Mouse (Mus musculus) intestine, embryonic 16.5 days (tissue): ENCODE data around the gene Tnnt3. TPM values are rescaled to one million over a fixed set of nuclear protein-coding genes. Genes with fewer than 3 reads are reported as not detected.

Experiments
- ATAC-seq: fragments of 200-750 bp; cut with Nextera tagmentation; 2 replicates; pipeline ENCODE4 v1.8.0; 2017; ENCODE audit warnings: moderate TSS enrichment, moderate library complexity
- H3K27ac ChIP-seq: fragments of 300-500 bp; sonication (generic); 2 replicates; pipeline ENCODE4 v1.5.1; 2014; ENCODE audit warnings: mild to moderate bottlenecking, low read length
- H3K27me3 ChIP-seq: fragments of 300-500 bp; sonication (generic); replicated peaks from 2 replicates; pipeline ENCODE4 v1.6.1; 2014; ENCODE audit warnings: low read length, control low read depth, mixed read lengths; ENCODE audit not compliant: control insufficient read depth, insufficient read depth
- H3K36me3 ChIP-seq: fragments of 300-500 bp; sonication (generic); 2 replicates; pipeline ENCODE4 v1.6.1; 2014; ENCODE audit warnings: low read length, control low read depth; ENCODE audit not compliant: control insufficient read depth, insufficient read depth
- H3K4me1 ChIP-seq: fragments of 300-500 bp; sonication (generic); 2 replicates; pipeline ENCODE4 v1.6.1; 2014; ENCODE audit warnings: low read length, control low read depth, mixed read lengths; ENCODE audit not compliant: control insufficient read depth, insufficient read depth
- H3K4me2 ChIP-seq: fragments of 300-500 bp; sonication (generic); 2 replicates; pipeline ENCODE4 v1.6.1; 2014; ENCODE audit warnings: low read depth, low read length, control low read depth
- H3K4me3 ChIP-seq: fragments of 300-500 bp; sonication (generic); 2 replicates; pipeline ENCODE4 v1.5.1; 2014; ENCODE audit warnings: mild to moderate bottlenecking, low read length
- H3K9ac ChIP-seq: fragments of 300-500 bp; sonication (generic); 2 replicates; pipeline ENCODE4 v1.6.1; 2014; ENCODE audit warnings: low read depth, low read length
- H3K9me3 ChIP-seq: fragments of 300-500 bp; sonication (generic); 2 replicates; pipeline ENCODE4 v1.6.1; 2016; ENCODE audit warnings: low read length, control low read depth; ENCODE audit not compliant: control insufficient read depth
- WGBS: fragments of 180-500 bp; shearing (Covaris S2); extraction: QIAGEN DNeasy Blood & Tissue Kit; methylation state at CpG from one replicate; pipeline ENCODE4 v1.1.7; 2014; 5-methylcytosine and 5-hydroxymethylcytosine counted together
- polyA plus RNA-seq: library from polyadenylated mRNA; unstranded; fragments of >200 nt; fragmentation: Nextera tagmentation; extraction: Ambion mirVana; gene quantifications from 2 replicates; pipeline ENCODE4 v1.2.1, GENCODE M21; 2015

Tnnt3 gene
- polyA plus RNA-seq, 1 experiment from 2014 or later: 2.1 TPM

DNA sequence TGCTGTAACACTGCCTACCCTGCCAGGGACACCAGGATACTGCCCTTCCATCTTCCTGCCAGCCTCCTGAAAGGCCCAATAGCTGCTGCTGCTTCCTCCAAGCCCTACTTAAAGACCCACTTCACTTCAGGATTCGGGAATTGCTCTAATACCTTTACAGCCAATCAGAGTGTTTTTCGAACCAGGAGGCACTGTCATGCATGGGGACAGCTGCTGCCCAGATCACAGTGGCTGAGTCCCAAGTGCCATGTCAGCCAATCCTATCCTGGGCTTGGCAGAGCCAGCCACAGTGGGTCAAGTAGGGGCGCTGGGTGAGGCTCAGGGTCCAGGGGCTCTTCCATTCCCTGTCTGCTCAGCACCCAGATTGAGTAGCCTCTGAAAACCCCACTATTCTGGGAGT is 2.5 kb upstream of the Tnnt3 start:
- Histone ChIP-seq H3K36me3 (peaks cover 5% of the 10 kb centered on the region; the same call in 1 of the 2 replicates), H3K9me3 (no peaks in the 10 kb centered on the region), H3K4me1 (no peaks in the 10 kb centered on the region), H3K4me2 (no peak overlapping the region), H3K27ac (no peak overlapping the region), H3K9ac (no peak overlapping the region), H3K27me3 (no peaks in the 10 kb centered on the region), H3K4me3 (no peak overlapping the region)
- 88% methylated on average over 3 of the region's 3 CpGs for WGBS
- no peak for ATAC-seq

DNA sequence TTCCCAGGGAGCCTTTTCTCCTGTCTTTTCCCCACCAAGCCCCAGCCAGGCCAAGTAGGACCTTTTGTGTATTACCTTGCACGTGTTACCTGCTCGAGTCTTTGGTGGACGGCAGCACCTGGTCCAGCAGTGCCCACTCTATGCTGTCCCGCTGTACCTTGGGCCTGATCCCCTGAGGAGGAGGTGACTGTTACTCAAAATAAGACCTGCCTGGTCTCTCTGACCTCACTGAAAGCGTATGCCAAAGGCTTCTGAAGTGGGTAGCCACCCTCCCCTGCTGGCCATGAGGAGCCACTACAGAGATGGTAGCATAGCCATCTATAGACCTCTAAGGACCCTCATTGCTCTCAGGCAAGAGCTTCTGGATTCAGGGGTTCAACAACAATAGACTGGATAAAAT is 1.8 kb upstream of the Tnnt3 start:
- WGBS: 91% methylated on average over 5 of the region's 5 CpGs
- no peak overlapping the region for H3K27ac ChIP-seq
- no peaks in the 10 kb centered on the region for H3K4me1 ChIP-seq
- H3K4me2 ChIP-seq: no peak overlapping the region
- peaks cover 5% of the 10 kb centered on the region; the same call in 1 of the 2 replicates for H3K36me3 ChIP-seq
- no peaks in the 10 kb centered on the region for H3K9me3 ChIP-seq
- no peak overlapping the region for H3K4me3 ChIP-seq
- H3K27me3 ChIP-seq: no peaks in the 10 kb centered on the region
- no peak for ATAC-seq
- no peak overlapping the region for H3K9ac ChIP-seq

DNA sequence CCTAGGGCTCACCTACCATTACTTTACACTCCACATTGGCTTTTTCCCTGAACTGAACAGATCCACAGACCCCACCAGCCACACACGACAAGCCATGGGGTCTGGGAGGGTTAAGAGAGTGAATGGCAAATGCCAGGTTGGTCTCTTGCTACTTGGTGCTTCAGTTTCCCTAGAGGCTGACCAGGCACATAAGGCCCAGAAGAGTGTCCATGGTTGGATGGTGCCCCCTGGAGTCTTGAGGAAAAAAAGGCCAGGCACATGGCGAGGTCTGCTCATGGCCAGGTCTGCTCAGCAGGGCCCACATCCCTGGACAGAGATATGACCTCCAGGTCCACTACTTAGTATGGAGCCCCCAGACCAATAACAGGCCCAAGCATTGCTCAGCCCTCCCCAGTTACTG is 861 bp upstream of the Tnnt3 start:
- 87% methylated on average over 2 of the region's 2 CpGs for WGBS
- ATAC-seq: no peak
- H3K27me3 ChIP-seq: no peaks in the 10 kb centered on the region
- H3K4me1 ChIP-seq: no peaks in the 10 kb centered on the region
- peaks cover 5% of the 10 kb centered on the region; the same call in 1 of the 2 replicates for H3K36me3 ChIP-seq
- no peaks in the 10 kb centered on the region for H3K9me3 ChIP-seq
- no peak overlapping the region for H3K4me3 ChIP-seq
- no peak overlapping the region for H3K9ac ChIP-seq
- H3K4me2 ChIP-seq: no peak overlapping the region
- no peak overlapping the region for H3K27ac ChIP-seq

DNA sequence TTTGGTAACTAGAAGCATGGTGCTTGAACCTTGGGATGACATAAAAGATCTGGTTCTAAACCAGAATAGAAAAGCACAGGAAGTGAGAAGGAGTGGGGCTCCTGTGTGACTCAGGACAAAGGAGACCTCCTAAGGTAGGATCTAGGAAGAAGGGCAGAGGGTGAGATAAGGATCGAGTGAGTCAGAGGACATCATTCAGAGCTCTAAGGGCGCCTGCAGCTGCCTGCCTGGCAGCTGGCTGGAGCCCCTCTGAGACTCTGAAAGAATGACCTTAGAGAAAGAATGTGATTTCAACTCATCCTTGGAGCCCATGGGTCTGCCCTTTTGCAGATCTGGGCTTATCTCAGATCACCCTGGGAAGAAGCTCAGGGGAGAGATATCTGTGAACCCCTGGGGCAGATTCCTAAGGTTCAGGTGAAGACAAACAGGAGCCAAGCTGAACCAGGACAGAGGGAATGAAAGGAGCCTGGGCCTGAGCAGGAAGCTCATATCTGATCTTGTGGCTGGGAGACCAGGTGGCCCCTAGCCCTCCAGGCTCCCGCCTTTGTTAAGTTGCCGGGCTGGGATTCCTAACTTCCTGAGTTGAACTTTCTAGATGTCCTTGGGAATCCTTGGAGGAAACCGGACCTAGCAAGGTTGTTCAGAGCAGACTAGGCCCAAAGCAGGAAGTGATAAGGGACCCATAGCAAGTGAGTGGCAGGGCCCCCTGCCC is 530 bp downstream of the Tnnt3 start:
- no peak overlapping the region for H3K4me3 ChIP-seq
- H3K9me3 ChIP-seq: no peaks in the 10 kb centered on the region
- no peaks in the 10 kb centered on the region for H3K4me1 ChIP-seq
- WGBS: 64% methylated on average over 5 of the region's 5 CpGs
- H3K36me3 ChIP-seq: peaks cover 3% of the 10 kb centered on the region; the same call in 1 of the 2 replicates
- 0 out of 2 replicates have a peak overlapping the region, but pooled peaks have one; percentile 4 for H3K9ac ChIP-seq
- H3K4me2 ChIP-seq: no peak overlapping the region
- ATAC-seq: peak; percentile 35; the same call in 1 of the 2 replicates
- H3K27me3 ChIP-seq: no peaks in the 10 kb centered on the region
- no peak overlapping the region for H3K27ac ChIP-seq

DNA sequence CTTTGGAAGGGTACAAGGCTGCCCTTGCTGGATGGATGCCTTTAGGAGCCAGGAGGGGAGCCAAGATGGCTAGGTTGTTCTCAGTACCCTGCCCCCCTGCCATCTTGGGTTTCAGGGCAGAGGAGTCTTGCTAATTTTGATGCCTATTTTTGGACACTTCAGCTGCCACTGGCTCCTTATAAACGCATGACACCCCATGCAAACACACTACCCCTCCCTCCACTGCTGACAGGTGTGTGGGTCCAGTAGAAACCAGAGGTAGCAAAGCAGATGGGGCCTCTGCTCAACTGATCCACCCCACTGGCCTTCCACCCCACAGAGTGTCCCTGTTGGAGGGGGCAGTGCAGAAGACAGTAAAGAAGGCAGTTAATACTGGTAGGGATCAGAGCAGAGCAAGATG is 1.4 kb downstream of the Tnnt3 start:
- Histone ChIP-seq H3K4me1 (no peaks in the 10 kb centered on the region), H3K27me3 (no peaks in the 10 kb centered on the region), H3K9me3 (no peaks in the 10 kb centered on the region), H3K9ac (no peak overlapping the region), H3K4me3 (no peak overlapping the region), H3K36me3 (0 out of 2 replicates have a peak, but pooled peaks cover 2% of the 10 kb centered on the region), H3K4me2 (no peak overlapping the region), H3K27ac (no peak overlapping the region)
- WGBS: 82% methylated on average over 1 of the region's 1 CpGs
- ATAC-seq: no peak

DNA sequence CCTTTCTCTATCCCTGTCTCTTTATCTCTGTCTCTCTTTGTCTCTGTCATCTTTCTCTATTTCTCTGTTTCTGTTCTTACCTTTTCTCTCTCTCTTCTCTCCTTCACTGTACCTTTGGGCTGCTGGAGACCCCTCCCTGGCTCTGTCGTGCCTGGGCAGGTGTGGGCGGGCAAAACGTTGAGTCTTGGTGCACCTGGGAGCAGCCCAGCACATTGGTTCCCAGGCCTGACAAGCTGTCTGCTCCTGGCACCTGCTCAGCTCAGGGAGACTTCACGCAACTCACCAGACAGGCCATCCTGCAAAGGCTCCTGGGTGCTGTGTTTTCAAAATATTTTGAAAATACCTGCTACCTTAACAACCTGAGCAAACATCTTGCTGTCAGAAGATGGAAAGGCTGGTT is 4.6 kb downstream of the Tnnt3 start:
- Histone ChIP-seq H3K4me2 (no peak overlapping the region), H3K36me3 (no peaks in the 10 kb centered on the region), H3K9me3 (no peaks in the 10 kb centered on the region), H3K9ac (no peak overlapping the region), H3K27me3 (no peaks in the 10 kb centered on the region), H3K27ac (no peak overlapping the region), H3K4me3 (no peak overlapping the region), H3K4me1 (peaks cover 14% of the 10 kb centered on the region)
- 72% methylated on average over 4 of the region's 4 CpGs for whole genome bisulfite sequencing
- no peak for ATAC-seq

DNA sequence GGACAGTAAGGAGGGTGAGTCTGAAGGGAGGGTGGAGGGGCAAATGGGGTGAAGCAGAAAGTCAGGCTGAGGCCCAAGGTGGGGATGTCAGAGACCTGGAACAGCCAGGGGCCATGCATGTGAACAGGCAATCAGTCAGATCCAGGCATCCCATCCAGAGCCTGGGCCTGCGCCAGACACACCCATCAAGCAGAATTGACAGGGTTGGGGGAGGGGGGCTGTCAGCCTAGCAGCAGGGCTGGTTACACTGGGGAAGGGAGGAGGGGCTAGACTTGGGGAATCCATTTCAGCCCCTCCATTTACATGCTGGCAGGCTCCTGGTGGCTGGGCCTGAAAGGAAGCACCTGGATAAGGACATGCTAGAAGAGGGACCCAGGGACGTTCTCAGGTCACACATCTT is 7.3 kb downstream of the Tnnt3 start:
- WGBS: 43% methylated on average over 2 of the region's 2 CpGs
- Histone ChIP-seq H3K4me1 (peaks cover 24% of the 10 kb centered on the region), H3K27me3 (no peaks in the 10 kb centered on the region), H3K9ac (0 out of 2 replicates have a peak overlapping the region, but pooled peaks have one; percentile 20), H3K9me3 (no peaks in the 10 kb centered on the region), H3K4me3 (no peak overlapping the region), H3K27ac (peak overlapping the region; percentile 48; the same call in 1 of the 2 replicates), H3K4me2 (no peak overlapping the region), H3K36me3 (no peaks in the 10 kb centered on the region)
- peak; percentile 18; the same call in 1 of the 2 replicates for ATAC-seq

DNA sequence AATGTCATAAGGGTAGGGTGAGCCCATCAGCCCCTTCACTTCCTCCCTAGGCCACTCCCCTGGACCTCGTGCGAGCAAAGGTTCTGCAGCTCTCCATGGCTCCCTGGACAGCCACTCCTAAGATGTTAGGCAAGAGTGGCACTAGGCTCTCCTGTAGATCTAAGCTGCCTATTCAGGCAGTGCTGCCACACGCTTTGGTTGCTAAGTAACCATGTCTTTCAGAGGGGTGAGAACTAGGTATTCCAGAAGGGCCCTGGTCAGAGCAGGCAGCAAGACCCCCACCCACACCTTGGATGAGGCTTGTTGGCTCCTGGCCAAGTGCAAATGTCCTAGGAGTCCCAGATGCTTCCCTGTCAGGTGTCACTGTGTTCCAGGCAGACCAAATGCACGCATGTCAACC is 7.9 kb downstream of the Tnnt3 start:
- Histone ChIP-seq H3K27me3 (no peaks in the 10 kb centered on the region), H3K4me2 (no peak overlapping the region), H3K4me3 (no peak overlapping the region), H3K9me3 (no peaks in the 10 kb centered on the region), H3K27ac (peak overlapping the region; percentile 48; the same call in 1 of the 2 replicates), H3K9ac (0 out of 2 replicates have a peak overlapping the region, but pooled peaks have one; percentile 20), H3K4me1 (peaks cover 24% of the 10 kb centered on the region), H3K36me3 (no peaks in the 10 kb centered on the region)
- ATAC-seq: peak; percentile 84
- WGBS: 32% methylated on average over 4 of the region's 4 CpGs

DNA sequence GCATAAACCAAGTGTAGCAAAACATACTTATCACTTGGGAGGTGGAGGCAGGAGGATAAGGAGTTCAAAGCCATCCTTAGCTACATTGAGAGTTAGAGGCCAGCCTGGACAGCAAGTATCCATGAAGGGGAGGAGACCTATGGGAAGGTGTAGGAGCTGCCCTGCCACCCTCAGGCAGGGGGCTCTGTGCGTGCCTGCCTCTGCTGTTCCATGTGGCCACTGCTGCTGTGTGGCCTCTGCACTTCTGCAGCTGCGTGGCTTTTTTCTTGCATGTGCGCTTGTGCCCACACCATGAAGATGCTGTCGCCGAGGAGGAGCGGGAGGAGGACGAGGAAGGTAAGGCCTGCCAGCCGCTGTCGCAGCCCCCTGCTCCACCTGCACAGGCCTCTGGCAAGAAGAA is 8.8 kb downstream of the Tnnt3 start:
- ATAC-seq: no peak
- 92% methylated on average over 9 of the region's 9 CpGs for WGBS
- peaks cover 24% of the 10 kb centered on the region for H3K4me1 ChIP-seq

More for the DNA sequence above, 8.8 kb downstream of the Tnnt3 start:
- Histone ChIP-seq H3K27me3 (no peaks in the 10 kb centered on the region), H3K9me3 (no peaks in the 10 kb centered on the region), H3K9ac (no peak overlapping the region), H3K27ac (no peak overlapping the region), H3K36me3 (no peaks in the 10 kb centered on the region), H3K4me2 (no peak overlapping the region), H3K4me3 (no peak overlapping the region)
